Mouse (Mus musculus) lung, adult 2 months (tissue): Measurements from ENCODE around the gene Shcbp1.

Experiments used
- CTCF ChIP-seq: fragments of 200-500 bp; IDR thresholded peaks from 2 replicates; pipeline ENCODE4 v1.5.1; 2011; ENCODE audit warnings: mild to moderate bottlenecking, low read length, control low read depth; ENCODE audit not compliant: insufficient read depth
- POLR2A ChIP-seq: fragments of 200-500 bp; IDR thresholded peaks from 2 replicates; pipeline ENCODE4 v1.6.1; 2011; ENCODE audit warnings: low read depth, mild to moderate bottlenecking, control low read depth, low read length, borderline replicate concordance; ENCODE audit errors: extremely low read depth

- TF ChIP-seq CTCF (no peak), POLR2A (no peak)
Observed at GRCm38 (mm10) chr8:4715546-4715945, 63.8 kb downstream of the Shcbp1 start.
